Mouse (Mus musculus) gastrocnemius, adult 2 months (tissue): ENCODE results near the gene Erich4. TPM values are rescaled to one million over a fixed set of nuclear protein-coding genes. Genes with fewer than 3 reads are reported as not detected.

Source experiments
- DNase-seq: peaks from one replicate; pipeline ENCODE4 v3.0.0; 2022
- H3K27ac ChIP-seq: fragments of 200-600 bp; 2 replicates; pipeline ENCODE4 v1.8.1; 2022; ENCODE audit warnings: mild to moderate bottlenecking
- H3K4me3 ChIP-seq: fragments of 200-600 bp; 2 replicates; pipeline ENCODE4 v1.8.1; 2022; ENCODE audit warnings: mild to moderate bottlenecking, moderate library complexity
- CTCF ChIP-seq: fragments of 200-600 bp; IDR thresholded peaks from 2 replicates; pipeline ENCODE4 v1.8.1; 2022; ENCODE audit warnings: antibody characterized with exemption, mild to moderate bottlenecking, moderate library complexity
- intact Hi-C: fragments of 180-260 bp; cut with DNase I; formaldehyde crosslinking; loops from one replicate; pipeline ENCODE4 v1.15.1; 2025
- long read RNA-seq, 2 experiments: library from polyadenylated mRNA; stranded (forward); transcript quantifications; one replicate each; pipeline ENCODE4 v2.0.0; 2021
- total RNA-seq, 2 experiments: library from RNA; stranded (reverse); gene quantifications; 2 replicates each; pipeline ENCODE4 v1.2.3; 2021

Gene Erich4
- not detected for total RNA-seq
- long read RNA-seq, experiment 1 = 0 reads
- long read RNA-seq, experiment 2 = 0 reads

GRCm38 (mm10) chr7:25615706-25616011 lies at the start of gene Erich4:
Gene Erich4, minus strand, starts transcription at chr7:25615892.
- H3K27ac ChIP-seq = no peak within 1 kb of the TSS
- no peak for DNase-seq
- H3K4me3 ChIP-seq = no peak within 1 kb of the TSS
- intact Hi-C loops = no loop called here
- no peak for TF ChIP-seq CTCF

GRCm38 (mm10) chr7:25658657-25659472 lies 43.2 kb upstream of the Erich4 start, which contains the start of the genes Bckdha and Exosc5:
Gene Bckdha, minus strand, starts transcription at chr7:25658981.
Gene Exosc5, plus strand, starts transcription at chr7:25659164.
- peak within 1 kb of the TSS; percentile 95 for H3K4me3 ChIP-seq
- peak; percentile 100 for DNase-seq
- no peak for TF ChIP-seq CTCF
- intact Hi-C loops = no loop called here
- H3K27ac ChIP-seq = peak within 1 kb of the TSS; percentile 99

GRCm38 (mm10) chr7:25657785-25658184 lies 42.1 kb upstream of the Erich4 start:
- DNase-seq = peak; percentile 46
- Histone ChIP-seq H3K4me3 (peak overlapping the region; percentile 95), H3K27ac (peak overlapping the region; percentile 99)
- intact Hi-C loops = no loop called here
- no peak for TF ChIP-seq CTCF

- peak overlapping the region; percentile 45 for H3K4me3 ChIP-seq
- peak overlapping the region; percentile 84 for H3K27ac ChIP-seq
- no peak for TF ChIP-seq CTCF
- DNase-seq = peak; percentile 62
- intact Hi-C loops = no loop called here
Observed at GRCm38 (mm10) chr7:25655601-25656428, 40.1 kb upstream of the Erich4 start.

- Histone ChIP-seq H3K27ac (no peak overlapping the region), H3K4me3 (no peak overlapping the region)
- no peak for TF ChIP-seq CTCF
- no peak for DNase-seq
- intact Hi-C loops = no loop called here
Observed at GRCm38 (mm10) chr7:25652244-25652759, 36.6 kb upstream of the Erich4 start.

- DNase-seq = no peak
- H3K27ac ChIP-seq = no peak overlapping the region
- intact Hi-C loops = no loop called here
Observed at GRCm38 (mm10) chr7:25651281-25651680, 35.6 kb upstream of the Erich4 start.

GRCm38 (mm10) chr7:25649839-25650238 lies 34.1 kb upstream of the Erich4 start:
- no peak for DNase-seq
- no peak overlapping the region for H3K4me3 ChIP-seq
- no peak for TF ChIP-seq CTCF
- H3K27ac ChIP-seq = no peak overlapping the region
- intact Hi-C loops = no loop called here

More at GRCm38 (mm10) chr7:25651281-25651680, 35.6 kb upstream of the Erich4 start:
- TF ChIP-seq CTCF = no peak
- no peak overlapping the region for H3K4me3 ChIP-seq

GRCm38 (mm10) chr7:25647574-25648123 lies 32.0 kb upstream of the Erich4 start:
- no peak for DNase-seq
- intact Hi-C loops = no loop called here
- Histone ChIP-seq H3K27ac (0 out of 2 replicates have a peak overlapping the region, but pooled peaks have one; percentile 16), H3K4me3 (no peak overlapping the region)
- TF ChIP-seq CTCF = no peak

- Histone ChIP-seq H3K4me3 (no peak overlapping the region), H3K27ac (no peak overlapping the region)
- TF ChIP-seq CTCF = no peak
- no peak for DNase-seq
- intact Hi-C loops = no loop called here
Observed at GRCm38 (mm10) chr7:25645074-25645473, 29.4 kb upstream of the Erich4 start.

GRCm38 (mm10) chr7:25644631-25645030 lies 28.9 kb upstream of the Erich4 start:
- Histone ChIP-seq H3K4me3 (no peak overlapping the region), H3K27ac (no peak overlapping the region; the same call in 1 of the 2 replicates)
- no peak for DNase-seq
- TF ChIP-seq CTCF = no peak
- intact Hi-C loops = no loop called here

GRCm38 (mm10) chr7:25644136-25644535 lies 28.4 kb upstream of the Erich4 start:
- DNase-seq = no peak
- intact Hi-C loops = no loop called here

GRCm38 (mm10) chr7:25639754-25640153 lies 24.1 kb upstream of the Erich4 start:
- no peak for DNase-seq
- intact Hi-C loops = no loop called here
- no peak for TF ChIP-seq CTCF
- H3K4me3 ChIP-seq = no peak overlapping the region
- no peak overlapping the region for H3K27ac ChIP-seq

More at GRCm38 (mm10) chr7:25644136-25644535, 28.4 kb upstream of the Erich4 start:
- Histone ChIP-seq H3K27ac (no peak overlapping the region), H3K4me3 (no peak overlapping the region)
- TF ChIP-seq CTCF = no peak
